Mouse (Mus musculus): Measurements from ENCODE around the gene Cass4. TPM values are rescaled to one million over a fixed set of nuclear protein-coding genes. Genes with fewer than 3 reads are reported as not detected.

Gene Cass4
- polyA plus RNA-seq, 1 experiment, result 0.37 TPM

GRCm38 (mm10) chr2:172371258-172371657 is 22.3 kb upstream of the Cass4 start:
- H3K27ac ChIP-seq (ENCODE audit: insufficient read depth, low read depth, low read length), result no peak overlapping the region
- TF ChIP-seq POLR2A (IDR thresholded peaks at IDR 0.05; ENCODE audit: low read depth, low read length) (no peak), CTCF (IDR thresholded peaks at IDR 0.05; ENCODE audit: extremely low read depth, insufficient read length, insufficient replicate concordance, low read depth, low read length) (no peak)
- peaks cover 25% of the 10 kb centered on the region for H3K36me3 ChIP-seq (ENCODE audit: control insufficient read depth, insufficient read depth, low read length)
- WGBS, result under 1% methylated on average over 11 of the region's 11 CpGs
- peaks cover 5% of the 10 kb centered on the region for H3K4me1 ChIP-seq (ENCODE audit: control insufficient read depth, insufficient read depth, insufficient read length, low read length)
- H3K27me3 ChIP-seq (ENCODE audit: control insufficient read depth, insufficient read depth, low read length), result no peaks in the 10 kb centered on the region
- peak overlapping the region; percentile 85 for H3K4me3 ChIP-seq (ENCODE audit: low read depth, low read length)

- Histone ChIP-seq H3K36me3 (ENCODE audit: control insufficient read depth, insufficient read depth, low read length) (peaks cover 66% of the 10 kb centered on the region), H3K4me3 (ENCODE audit: low read depth, low read length) (no peak overlapping the region), H3K27me3 (ENCODE audit: control insufficient read depth, insufficient read depth, low read length) (no peaks in the 10 kb centered on the region), H3K27ac (ENCODE audit: insufficient read depth, low read depth, low read length) (no peak overlapping the region), H3K4me1 (ENCODE audit: control insufficient read depth, insufficient read depth, insufficient read length, low read length) (no peaks in the 10 kb centered on the region)
- no peak for TF ChIP-seq POLR2A (IDR thresholded peaks at IDR 0.05; ENCODE audit: low read depth, low read length)
- TF ChIP-seq CTCF (IDR thresholded peaks at IDR 0.05; ENCODE audit: extremely low read depth, insufficient read length, insufficient replicate concordance, low read depth, low read length), result no peak
- 82% methylated on average over 4 of the region's 4 CpGs for WGBS
These were observed 17.0 kb upstream of the Cass4 start for GRCm38 (mm10) chr2:172376551-172376950.

GRCm38 (mm10) chr2:172376999-172377515 is 16.5 kb upstream of the Cass4 start:
- no peaks in the 10 kb centered on the region for H3K4me1 ChIP-seq (ENCODE audit: control insufficient read depth, insufficient read depth, insufficient read length, low read length)
- TF ChIP-seq POLR2A (IDR thresholded peaks at IDR 0.05; ENCODE audit: low read depth, low read length), result no peak
- TF ChIP-seq CTCF (IDR thresholded peaks at IDR 0.05; ENCODE audit: extremely low read depth, insufficient read length, insufficient replicate concordance, low read depth, low read length), result no peak
- no peak overlapping the region for H3K4me3 ChIP-seq (ENCODE audit: low read depth, low read length)
- H3K36me3 ChIP-seq (ENCODE audit: control insufficient read depth, insufficient read depth, low read length), result peaks cover 69% of the 10 kb centered on the region
- H3K27ac ChIP-seq (ENCODE audit: insufficient read depth, low read depth, low read length), result no peak overlapping the region
- no peaks in the 10 kb centered on the region for H3K27me3 ChIP-seq (ENCODE audit: control insufficient read depth, insufficient read depth, low read length)
- WGBS, result 55% methylated on average over 5 of the region's 5 CpGs

GRCm38 (mm10) chr2:172378332-172378731 is 15.3 kb upstream of the Cass4 start:
- H3K36me3 ChIP-seq (ENCODE audit: control insufficient read depth, insufficient read depth, low read length), result peaks cover 66% of the 10 kb centered on the region
- WGBS, result 65% methylated on average over 7 of the region's 7 CpGs

GRCm38 (mm10) chr2:172380513-172380912 is 13.1 kb upstream of the Cass4 start:
- no peak for TF ChIP-seq CTCF (IDR thresholded peaks at IDR 0.05; ENCODE audit: extremely low read depth, insufficient read length, insufficient replicate concordance, low read depth, low read length)
- TF ChIP-seq POLR2A (IDR thresholded peaks at IDR 0.05; ENCODE audit: low read depth, low read length), result no peak
- H3K27ac ChIP-seq (ENCODE audit: insufficient read depth, low read depth, low read length), result no peak overlapping the region

More at GRCm38 (mm10) chr2:172378332-172378731, 15.3 kb upstream of the Cass4 start:
- TF ChIP-seq POLR2A (IDR thresholded peaks at IDR 0.05; ENCODE audit: low read depth, low read length), result no peak
- TF ChIP-seq CTCF (IDR thresholded peaks at IDR 0.05; ENCODE audit: extremely low read depth, insufficient read length, insufficient replicate concordance, low read depth, low read length), result peak; percentile 37; the same call in 1 of the 2 replicates
- H3K4me1 ChIP-seq (ENCODE audit: control insufficient read depth, insufficient read depth, insufficient read length, low read length), result no peaks in the 10 kb centered on the region
- no peaks in the 10 kb centered on the region for H3K27me3 ChIP-seq (ENCODE audit: control insufficient read depth, insufficient read depth, low read length)
- H3K27ac ChIP-seq (ENCODE audit: insufficient read depth, low read depth, low read length), result no peak overlapping the region
- no peak overlapping the region for H3K4me3 ChIP-seq (ENCODE audit: low read depth, low read length)

GRCm38 (mm10) chr2:172381341-172381740 is 12.3 kb upstream of the Cass4 start:
- no peak overlapping the region for H3K4me3 ChIP-seq (ENCODE audit: low read depth, low read length)
- H3K36me3 ChIP-seq (ENCODE audit: control insufficient read depth, insufficient read depth, low read length), result peaks cover 48% of the 10 kb centered on the region
- WGBS, result 89% methylated on average over 11 of the region's 11 CpGs
- no peak overlapping the region for H3K27ac ChIP-seq (ENCODE audit: insufficient read depth, low read depth, low read length)
- H3K27me3 ChIP-seq (ENCODE audit: control insufficient read depth, insufficient read depth, low read length), result no peaks in the 10 kb centered on the region
- H3K4me1 ChIP-seq (ENCODE audit: control insufficient read depth, insufficient read depth, insufficient read length, low read length), result no peaks in the 10 kb centered on the region
- TF ChIP-seq CTCF (IDR thresholded peaks at IDR 0.05; ENCODE audit: extremely low read depth, insufficient read length, insufficient replicate concordance, low read depth, low read length) (no peak), POLR2A (IDR thresholded peaks at IDR 0.05; ENCODE audit: low read depth, low read length) (no peak)

More at GRCm38 (mm10) chr2:172380513-172380912, 13.1 kb upstream of the Cass4 start:
- Histone ChIP-seq H3K4me1 (ENCODE audit: control insufficient read depth, insufficient read depth, insufficient read length, low read length) (no peaks in the 10 kb centered on the region), H3K4me3 (ENCODE audit: low read depth, low read length) (no peak overlapping the region), H3K36me3 (ENCODE audit: control insufficient read depth, insufficient read depth, low read length) (peaks cover 56% of the 10 kb centered on the region), H3K27me3 (ENCODE audit: control insufficient read depth, insufficient read depth, low read length) (no peaks in the 10 kb centered on the region)
- 94% methylated on average over 17 of the region's 17 CpGs for WGBS

- WGBS, result 87% methylated on average over 12 of the region's 12 CpGs
- H3K27me3 ChIP-seq (ENCODE audit: control insufficient read depth, insufficient read depth, low read length), result no peaks in the 10 kb centered on the region
- H3K36me3 ChIP-seq (ENCODE audit: control insufficient read depth, insufficient read depth, low read length), result peaks cover 45% of the 10 kb centered on the region
- no peak overlapping the region for H3K4me3 ChIP-seq (ENCODE audit: low read depth, low read length)
- no peaks in the 10 kb centered on the region for H3K4me1 ChIP-seq (ENCODE audit: control insufficient read depth, insufficient read depth, insufficient read length, low read length)
- H3K27ac ChIP-seq (ENCODE audit: insufficient read depth, low read depth, low read length), result no peak overlapping the region
- TF ChIP-seq CTCF (IDR thresholded peaks at IDR 0.05; ENCODE audit: extremely low read depth, insufficient read length, insufficient replicate concordance, low read depth, low read length), result no peak
- no peak for TF ChIP-seq POLR2A (IDR thresholded peaks at IDR 0.05; ENCODE audit: low read depth, low read length)
These were observed 11.7 kb upstream of the Cass4 start for GRCm38 (mm10) chr2:172381898-172382297.

All from small intestine, adult 2 months (tissue).